Mouse (Mus musculus): ENCODE data around the gene Efcab9. TPM values are rescaled to one million over a fixed set of nuclear protein-coding genes. Genes with fewer than 3 reads are reported as not detected.

Efcab9 gene
- total RNA-seq, 2 experiments from 2014 or later = 2.7 to 2.9 TPM

GRCm38 (mm10) chr11:32491079-32491478 lies 40.8 kb downstream of the Efcab9 start:
- H3K27ac ChIP-seq = no peak overlapping the region
- no peak overlapping the region for H3K4me3 ChIP-seq
- no peak for DNase-seq (ENCODE audit: low spot score in 2 of 2)
- TF ChIP-seq CTCF (conservative IDR thresholded peaks at IDR 0.05) = no peak

- H3K27ac ChIP-seq = no peak overlapping the region
Measured at GRCm38 (mm10) chr11:32488808-32489670, 42.8 kb downstream of the Efcab9 start.

DNA sequence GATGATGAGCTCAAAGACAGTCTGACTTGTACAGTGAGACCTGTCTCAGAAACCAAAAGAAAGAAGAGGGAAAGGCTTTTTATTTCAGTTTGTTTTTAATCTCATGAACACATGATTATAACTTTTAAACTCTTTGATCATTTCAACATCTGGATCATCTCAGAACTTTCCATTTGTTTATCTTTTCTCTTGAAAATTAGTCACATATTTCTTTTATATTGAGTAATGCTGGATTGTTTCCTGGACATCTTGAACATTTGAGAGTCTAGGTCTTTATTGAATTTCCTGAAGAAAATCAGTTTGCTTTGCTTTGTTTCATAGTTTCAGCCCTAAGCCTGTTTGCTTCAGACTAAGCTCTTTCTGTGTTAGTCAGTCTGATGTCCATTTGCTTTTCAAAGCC lies 43.5 kb downstream of the Efcab9 start:
- no peak overlapping the region for H3K27ac ChIP-seq
- TF ChIP-seq CTCF (conservative IDR thresholded peaks at IDR 0.05) = no peak
- no peak for DNase-seq (ENCODE audit: low spot score in 2 of 2)
- H3K4me3 ChIP-seq = no peak overlapping the region

More at GRCm38 (mm10) chr11:32488808-32489670, 42.8 kb downstream of the Efcab9 start:
- TF ChIP-seq CTCF (conservative IDR thresholded peaks at IDR 0.05) = no peak
- no peak for DNase-seq (ENCODE audit: low spot score in 2 of 2)
- H3K4me3 ChIP-seq = no peak overlapping the region

- no peak overlapping the region for H3K27ac ChIP-seq
- no peak overlapping the region for H3K4me3 ChIP-seq
- DNase-seq (ENCODE audit: low spot score in 2 of 2) = no peak
- TF ChIP-seq CTCF (conservative IDR thresholded peaks at IDR 0.05) = peak; percentile 55
Measured at GRCm38 (mm10) chr11:32487501-32487900, 44.4 kb downstream of the Efcab9 start.

DNA sequence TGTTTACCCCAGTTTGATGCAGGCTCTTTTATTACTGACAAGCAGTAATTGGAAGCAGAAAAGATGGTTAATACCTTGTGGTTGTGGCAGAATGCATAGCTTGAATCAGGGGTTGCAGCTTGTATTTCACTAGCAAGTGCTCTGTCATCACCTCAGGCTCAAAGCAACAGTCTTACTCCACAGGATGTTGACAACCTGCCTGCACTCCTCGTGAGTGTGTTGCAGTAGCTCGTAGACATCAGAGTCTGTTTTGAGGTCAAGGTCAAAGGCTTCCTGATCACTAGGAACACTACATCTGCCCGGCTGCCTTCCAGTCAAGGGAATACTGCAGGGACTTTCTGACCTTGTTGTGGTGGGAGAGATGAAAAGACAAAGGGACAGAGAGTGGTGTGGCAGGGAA lies 45.3 kb downstream of the Efcab9 start:
- DNase-seq (ENCODE audit: low spot score in 2 of 2) = no peak
- no peak for TF ChIP-seq CTCF (conservative IDR thresholded peaks at IDR 0.05)
- H3K27ac ChIP-seq = no peak overlapping the region
- no peak overlapping the region for H3K4me3 ChIP-seq

- no peak for DNase-seq (ENCODE audit: low spot score in 2 of 2)
- TF ChIP-seq CTCF (conservative IDR thresholded peaks at IDR 0.05) = no peak
- Histone ChIP-seq H3K4me3 (no peak overlapping the region), H3K27ac (no peak overlapping the region)
Measured at GRCm38 (mm10) chr11:32485290-32485689, 46.6 kb downstream of the Efcab9 start.

- no peak for DNase-seq (ENCODE audit: low spot score in 2 of 2)
- TF ChIP-seq CTCF (conservative IDR thresholded peaks at IDR 0.05) = no peak
- Histone ChIP-seq H3K4me3 (no peak overlapping the region), H3K27ac (no peak overlapping the region)
Measured at GRCm38 (mm10) chr11:32481525-32481924, 50.4 kb downstream of the Efcab9 start.

DNA sequence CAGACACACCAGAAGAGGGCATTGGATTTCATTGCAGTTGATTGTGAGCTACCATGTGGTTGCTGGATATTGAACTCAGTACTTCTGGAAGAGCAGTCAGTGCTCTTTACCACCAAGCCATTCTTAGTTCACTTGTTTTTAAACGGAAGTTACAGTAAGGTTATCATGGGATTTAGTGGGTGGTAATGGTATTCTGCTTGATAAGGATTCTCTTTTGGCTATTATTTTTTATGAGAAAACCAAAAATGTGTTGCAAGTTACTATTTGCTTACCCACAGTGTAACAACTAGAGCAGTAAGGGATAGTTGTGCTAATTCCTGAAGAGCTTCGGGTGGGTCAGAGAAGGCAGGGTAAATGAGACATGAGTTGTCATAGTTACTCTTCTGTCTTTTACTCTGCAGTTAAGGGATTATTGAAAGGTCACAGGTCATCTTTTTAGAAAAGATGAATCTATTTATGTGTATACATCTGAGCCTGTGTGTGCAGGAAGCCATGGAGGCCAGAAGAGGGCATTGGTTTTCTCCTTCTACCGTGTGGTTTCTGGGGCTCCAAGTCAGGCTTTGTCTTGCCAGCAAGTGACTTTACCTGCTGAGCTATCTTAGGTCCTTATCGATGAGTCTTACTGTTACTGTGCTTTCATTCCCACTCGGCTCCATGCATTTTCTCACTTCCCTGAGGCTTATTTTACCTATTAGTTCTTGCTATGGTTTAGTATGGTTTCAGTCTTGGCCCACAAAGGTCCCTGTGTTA lies 56.2 kb downstream of the Efcab9 start:
- TF ChIP-seq CTCF (conservative IDR thresholded peaks at IDR 0.05) = no peak
- no peak for DNase-seq (ENCODE audit: low spot score in 2 of 2)
- no peak overlapping the region for H3K27ac ChIP-seq
- no peak overlapping the region for H3K4me3 ChIP-seq

DNA sequence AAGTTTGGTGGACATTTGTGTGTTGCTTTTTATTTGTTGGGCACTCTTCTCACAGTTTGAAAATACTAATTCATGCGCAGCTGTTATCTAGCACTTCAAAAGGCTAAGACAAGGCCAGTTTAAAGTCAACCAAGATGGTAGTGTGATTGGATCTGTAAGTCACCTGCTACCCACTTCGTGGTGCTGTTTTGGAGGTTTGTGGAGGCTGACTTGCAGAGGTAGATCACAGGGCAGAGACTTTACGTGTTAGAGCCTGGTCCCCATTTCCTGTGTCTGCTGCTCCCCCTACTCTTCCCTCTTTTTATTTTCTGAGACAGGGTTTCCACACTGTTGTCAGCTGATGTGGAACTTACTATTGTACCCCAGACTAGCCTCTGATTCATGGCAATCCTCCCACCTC lies 57.2 kb downstream of the Efcab9 start:
- TF ChIP-seq CTCF (conservative IDR thresholded peaks at IDR 0.05) = no peak
- DNase-seq (ENCODE audit: low spot score in 2 of 2) = no peak
- Histone ChIP-seq H3K4me3 (no peak overlapping the region), H3K27ac (no peak overlapping the region)

Other genes with a start within 250 kb of the Efcab9 start
- 100 to 1,000 TPM; 315 to 509 TPM for gene Hba-a1, start 248.6 kb downstream of the Efcab9 start, total RNA-seq (2021)
- gene Hbq1b, start 245.1 kb downstream of the Efcab9 start, total RNA-seq (2021) = 1 to 10 TPM; 1.0 to 1.7 TPM
- 100 to 1,000 TPM; 253 to 450 TPM for gene Hba-a2, start 235.6 kb downstream of the Efcab9 start, total RNA-seq (2021)
- 1 to 10 TPM; 1.1 to 1.8 TPM for gene Hbq1a, start 232.0 kb downstream of the Efcab9 start, total RNA-seq (2021)
- gene Sh3pxd2b, start 184.3 kb downstream of the Efcab9 start, total RNA-seq (2021) = 10 to 100 TPM; 10.2 to 11.1 TPM
- 10 to 100 TPM; 29.4 to 33.7 TPM for gene Ubtd2, start 76.7 kb downstream of the Efcab9 start, total RNA-seq (2021)
- gene Stk10, start 1.2 kb upstream of the Efcab9 start, total RNA-seq (2021) = 1 to 10 TPM; 7.3 to 9.0 TPM
- gene Fbxw11, start 110.6 kb upstream of the Efcab9 start, total RNA-seq (2021) = 100 to 1,000 TPM; 146 to 157 TPM

Measured in layer of hippocampus, adult 2 months (tissue).